Mouse (Mus musculus) olfactory bulb, adult 2 months (tissue): Measurements from ENCODE around the gene Zfp663. TPM values are rescaled to one million over a fixed set of nuclear protein-coding genes. Genes with fewer than 3 reads are reported as not detected.
A peak's percentile ranks its signal among the peaks of the same experiment; 100 is the strongest.

Source experiments
- H3K27ac ChIP-seq: fragments of 200-500 bp; 2 replicates; pipeline ENCODE4 v1.5.1; 2012; ENCODE audit warnings: low read depth, low read length; ENCODE audit not compliant: insufficient read depth
- H3K4me1 ChIP-seq: fragments of 200-500 bp; 2 replicates; pipeline ENCODE4 v1.6.1; 2012; ENCODE audit warnings: low read length; ENCODE audit not compliant: control insufficient read depth, insufficient read depth
- H3K4me3 ChIP-seq: fragments of 200-500 bp; 2 replicates; pipeline ENCODE4 v1.5.1; 2012; ENCODE audit warnings: mild to moderate bottlenecking, low read depth, low read length, moderate library complexity; ENCODE audit not compliant: insufficient read depth
- CTCF ChIP-seq: fragments of 200-500 bp; IDR thresholded peaks from 2 replicates; pipeline ENCODE4 v1.5.1; 2012; ENCODE audit warnings: low read depth, mild to moderate bottlenecking, low read length, moderate library complexity; ENCODE audit not compliant: insufficient read depth
- POLR2A ChIP-seq: fragments of 200-500 bp; IDR thresholded peaks from 2 replicates; pipeline ENCODE4 v1.6.1; 2012; ENCODE audit warnings: mild to moderate bottlenecking, low read depth, low read length, moderate library complexity; ENCODE audit not compliant: insufficient read depth
- WGBS: fragments of 180-500 bp; shearing (Covaris S2); methylation state at CpG from one replicate; pipeline ENCODE4 v1.1.7; 2018; 5-methylcytosine and 5-hydroxymethylcytosine counted together
- polyA plus RNA-seq: library from polyadenylated mRNA; stranded (reverse); fragments of >200 nt; gene quantifications from 2 replicates; pipeline ENCODE4 v1.2.4, GENCODE M21; 2012; ENCODE audit warnings: low replicate concordance; ENCODE audit not compliant: missing spikeins, insufficient read depth, insufficient read length

The Zfp663 gene
- polyA plus RNA-seq, 1 experiment, result not detected

- Histone ChIP-seq H3K4me1 (peaks cover 64% of the 10 kb centered on the region), H3K27ac (peak overlapping the region; percentile 96), H3K4me3 (no peak overlapping the region)
- 10% methylated on average over 9 of the region's 9 CpGs for WGBS
- TF ChIP-seq CTCF (no peak), POLR2A (no peak)
Measured at GRCm38 (mm10) chr2:165316837-165317473, 51.6 kb downstream of the Zfp663 start.

DNA sequence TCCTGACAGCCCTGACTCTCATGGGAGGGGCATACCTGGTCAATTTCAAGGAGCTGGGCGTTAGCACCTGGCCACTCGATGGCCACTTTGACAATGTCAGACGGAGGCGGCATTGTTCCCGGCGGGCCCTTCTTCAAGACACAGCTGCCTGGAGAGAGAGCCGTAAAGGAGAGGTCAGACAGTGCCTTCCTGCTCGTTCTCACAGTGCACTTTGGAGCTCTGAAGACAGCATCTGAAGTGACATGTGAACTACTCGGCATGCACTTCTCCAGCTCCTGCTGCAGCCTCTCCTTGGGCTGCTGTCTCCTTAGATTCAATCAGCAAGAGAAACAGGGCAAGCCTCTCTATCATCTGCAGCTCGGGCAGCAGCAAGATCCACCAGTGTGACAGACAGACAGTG is 52.3 kb downstream of the Zfp663 start:
- WGBS, result 50% methylated on average over 10 of the region's 10 CpGs
- Histone ChIP-seq H3K27ac (peak overlapping the region; percentile 96), H3K4me1 (peaks cover 61% of the 10 kb centered on the region), H3K4me3 (no peak overlapping the region)
- TF ChIP-seq CTCF (no peak), POLR2A (no peak)

GRCm38 (mm10) chr2:165314197-165314596 is 54.3 kb downstream of the Zfp663 start:
- no peak for TF ChIP-seq CTCF
- TF ChIP-seq POLR2A, result no peak
- H3K4me1 ChIP-seq, result peaks cover 57% of the 10 kb centered on the region
- no peak overlapping the region for H3K4me3 ChIP-seq
- 83% methylated on average over 8 of the region's 8 CpGs for WGBS
- H3K27ac ChIP-seq, result no peak overlapping the region

DNA sequence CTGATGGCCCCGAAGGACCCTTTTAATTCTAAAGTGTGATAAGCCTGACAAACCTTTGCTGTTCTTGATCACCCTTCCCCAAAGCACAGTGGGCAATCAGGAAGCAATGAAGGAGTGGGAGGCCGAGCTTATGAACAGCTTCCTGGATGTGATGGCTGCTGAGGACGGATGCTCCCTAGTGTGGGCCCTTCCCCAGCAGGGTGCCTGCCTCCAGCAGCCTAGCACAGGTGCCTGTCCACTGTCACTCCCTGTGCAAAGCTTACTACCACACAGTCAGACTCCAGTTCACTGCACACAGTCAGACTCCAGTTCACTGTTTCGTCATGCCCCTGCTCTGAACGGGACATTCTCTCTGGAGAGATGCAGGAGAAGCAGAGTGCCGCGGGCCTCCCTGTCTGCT is 56.1 kb downstream of the Zfp663 start:
- WGBS, result 71% methylated on average over 7 of the region's 7 CpGs

GRCm38 (mm10) chr2:165311577-165311976 is 57.0 kb downstream of the Zfp663 start:
- Histone ChIP-seq H3K4me1 (peaks cover 36% of the 10 kb centered on the region), H3K4me3 (no peak overlapping the region), H3K27ac (no peak overlapping the region)
- TF ChIP-seq CTCF, result no peak
- TF ChIP-seq POLR2A, result no peak
- WGBS, result 32% methylated on average over 12 of the region's 12 CpGs

More for the DNA sequence above, 56.1 kb downstream of the Zfp663 start:
- Histone ChIP-seq H3K27ac (no peak overlapping the region), H3K4me3 (no peak overlapping the region), H3K4me1 (peaks cover 45% of the 10 kb centered on the region)
- no peak for TF ChIP-seq POLR2A
- no peak for TF ChIP-seq CTCF

DNA sequence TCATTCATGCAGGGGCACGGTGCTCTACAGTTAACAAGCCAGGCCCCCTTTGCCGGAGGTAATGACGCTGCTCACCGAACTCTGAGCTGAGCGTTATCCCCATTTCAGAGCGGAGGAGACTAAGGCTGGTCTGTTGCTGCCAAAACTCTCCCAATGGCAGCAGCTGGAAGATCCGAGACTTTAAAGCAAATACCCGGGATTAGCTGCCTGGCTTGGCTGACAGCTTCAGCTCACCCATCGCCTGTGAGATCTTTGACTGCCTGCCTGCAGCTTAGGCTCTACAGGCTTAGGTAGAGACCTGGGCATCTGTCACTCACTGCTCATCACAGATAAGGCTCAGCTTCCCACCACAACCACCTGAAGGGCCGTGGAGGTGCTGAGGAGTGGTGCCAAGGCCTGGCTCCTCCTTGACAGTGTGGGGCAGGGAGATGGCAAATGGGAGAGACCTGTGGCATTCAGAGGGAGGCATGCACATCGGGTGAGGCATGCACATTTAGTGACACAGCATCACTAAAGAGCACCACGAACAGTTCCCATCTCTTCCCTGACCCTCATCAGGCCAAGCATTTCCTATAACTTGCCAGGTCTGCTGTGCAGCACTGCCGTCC is 57.6 kb downstream of the Zfp663 start:
- Histone ChIP-seq H3K27ac (no peak overlapping the region), H3K4me3 (no peak overlapping the region), H3K4me1 (peaks cover 30% of the 10 kb centered on the region)
- WGBS, result 44% methylated on average over 13 of the region's 13 CpGs
- no peak for TF ChIP-seq CTCF
- TF ChIP-seq POLR2A, result no peak

- WGBS, result 90% methylated on average over 6 of the region's 6 CpGs
- no peak for TF ChIP-seq CTCF
- no peak for TF ChIP-seq POLR2A
- no peak overlapping the region for H3K4me3 ChIP-seq
- H3K27ac ChIP-seq, result no peak overlapping the region
- peaks cover 22% of the 10 kb centered on the region for H3K4me1 ChIP-seq
Measured at GRCm38 (mm10) chr2:165307801-165308200, 60.7 kb downstream of the Zfp663 start.

DNA sequence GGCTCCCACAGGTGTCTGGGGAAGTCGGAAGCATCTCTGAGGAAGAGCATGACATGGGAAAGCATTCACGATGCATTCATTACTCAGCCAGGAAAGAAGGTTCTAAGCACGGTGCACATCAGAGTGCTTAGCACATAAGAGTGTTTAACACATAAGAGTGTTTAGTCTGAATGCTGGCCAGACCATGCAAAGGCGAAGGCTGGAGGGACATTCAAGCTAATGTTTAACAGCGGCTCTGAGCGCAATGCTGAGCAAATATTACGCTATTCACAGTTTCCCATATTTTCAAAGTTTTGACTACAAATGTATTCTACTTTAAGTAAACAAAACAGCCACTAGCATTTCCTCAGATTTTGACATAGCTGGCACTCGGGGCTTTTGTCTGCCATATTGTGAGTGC is 63.1 kb downstream of the Zfp663 start:
- Histone ChIP-seq H3K4me3 (no peak overlapping the region), H3K27ac (no peak overlapping the region), H3K4me1 (peaks cover 15% of the 10 kb centered on the region; the same call in 1 of the 2 replicates)
- TF ChIP-seq CTCF, result no peak
- no peak for TF ChIP-seq POLR2A
- 88% methylated on average over 8 of the region's 8 CpGs for WGBS

DNA sequence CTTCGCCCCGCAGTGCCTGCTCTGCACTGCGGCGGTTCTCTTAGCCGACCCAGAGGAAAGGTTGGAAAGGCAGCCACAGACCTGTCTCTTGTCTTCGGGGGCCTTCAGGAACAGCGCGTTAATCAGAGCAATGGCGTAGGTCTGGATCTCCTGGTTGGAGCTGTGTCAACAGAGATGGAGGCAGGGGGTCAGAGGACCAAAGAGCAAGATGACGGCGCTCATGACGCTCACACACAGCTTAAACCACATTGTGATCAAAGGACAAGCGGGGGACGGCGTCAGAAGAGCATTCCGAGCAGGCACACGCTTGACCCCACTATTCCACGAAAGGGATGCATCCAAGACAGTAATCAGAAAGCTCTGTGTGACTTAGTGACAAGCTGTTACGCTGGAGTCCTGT is 63.7 kb downstream of the Zfp663 start:
- Histone ChIP-seq H3K4me1 (peaks cover 13% of the 10 kb centered on the region; the same call in 1 of the 2 replicates), H3K27ac (no peak overlapping the region)
- 92% methylated on average over 19 of the region's 19 CpGs for WGBS

GRCm38 (mm10) chr2:165303354-165304012 is 65.0 kb downstream of the Zfp663 start:
- TF ChIP-seq POLR2A (no peak), CTCF (no peak)
- H3K27ac ChIP-seq, result no peak overlapping the region
- 0 out of 2 replicates have a peak, but pooled peaks cover 5% of the 10 kb centered on the region for H3K4me1 ChIP-seq
- 88% methylated on average over 6 of the region's 6 CpGs for WGBS
- no peak overlapping the region for H3K4me3 ChIP-seq

More for the DNA sequence above, 63.7 kb downstream of the Zfp663 start:
- H3K4me3 ChIP-seq, result no peak overlapping the region
- TF ChIP-seq POLR2A (no peak), CTCF (no peak)
